Mouse (Mus musculus) forebrain, embryonic 16.5 days (tissue): ENCODE results near the gene Myo1c. TPM values are rescaled to one million over a fixed set of nuclear protein-coding genes. Genes with fewer than 3 reads are reported as not detected.
"Not testable (repeated sequence)": the region's sequence is repeated elsewhere in the genome, so short reads cannot be mapped to it uniquely, and the experiment has no call there.

Experiments used
- ATAC-seq: fragments of 200-750 bp; cut with Nextera tagmentation; 2 replicates; pipeline ENCODE4 v1.8.0; 2017; ENCODE audit warnings: mild to moderate bottlenecking, moderate library complexity
- H3K27ac ChIP-seq: fragments of 300-500 bp; sonication (generic); 2 replicates; pipeline ENCODE4 v1.5.1; 2014; ENCODE audit warnings: low read length, control low read depth
- H3K27me3 ChIP-seq: fragments of 300-500 bp; sonication (generic); replicated peaks from 2 replicates; pipeline ENCODE4 v1.6.1; 2014; ENCODE audit warnings: low read length; ENCODE audit not compliant: control insufficient read depth, insufficient read depth
- H3K36me3 ChIP-seq: fragments of 300-500 bp; sonication (generic); 2 replicates; pipeline ENCODE4 v1.6.1; 2014; ENCODE audit not compliant: control insufficient read depth, insufficient read depth
- H3K4me1 ChIP-seq: fragments of 300-500 bp; sonication (generic); replicated peaks from 2 replicates; pipeline ENCODE4 v1.6.1; 2014; ENCODE audit warnings: low read length; ENCODE audit not compliant: control insufficient read depth, insufficient read depth
- H3K4me2 ChIP-seq: fragments of 300-500 bp; sonication (generic); 2 replicates; pipeline ENCODE4 v1.6.1; 2014; ENCODE audit warnings: mild to moderate bottlenecking, low read length, control low read depth
- H3K4me3 ChIP-seq: fragments of 300-500 bp; sonication (generic); replicated peaks from 2 replicates; pipeline ENCODE4 v1.5.1; 2014; ENCODE audit warnings: mild to moderate bottlenecking, low read length, control low read depth
- H3K9ac ChIP-seq: fragments of 300-500 bp; sonication (generic); replicated peaks from 2 replicates; pipeline ENCODE4 v1.6.1; 2014; ENCODE audit warnings: low read depth, low read length, control low read depth
- H3K9me3 ChIP-seq: fragments of 300-500 bp; sonication (generic); 2 replicates; pipeline ENCODE4 v1.6.1; 2016; ENCODE audit warnings: low read length; ENCODE audit not compliant: control insufficient read depth
- WGBS: fragments of 180-500 bp; shearing (Covaris S2); extraction: QIAGEN DNeasy Blood & Tissue Kit; methylation state at CpG from one replicate; pipeline ENCODE4 v1.1.7; 2014; 5-methylcytosine and 5-hydroxymethylcytosine counted together
- polyA plus RNA-seq: library from polyadenylated mRNA; unstranded; fragments of >200 nt; fragmentation: Nextera tagmentation; extraction: Ambion mirVana; gene quantifications from 2 replicates; pipeline ENCODE4 v1.2.1, GENCODE M21; 2015

The Myo1c gene
- polyA plus RNA-seq, 1 experiment from 2014 or later, result 11.9 TPM

- ATAC-seq, result no peak
- Histone ChIP-seq H3K27ac (no peak overlapping the region), H3K4me1 (no peaks in the 10 kb centered on the region), H3K4me3 (no peak overlapping the region), H3K4me2 (no peak overlapping the region), H3K9ac (no peak overlapping the region), H3K27me3 (no peaks in the 10 kb centered on the region), H3K9me3 (no peaks in the 10 kb centered on the region), H3K36me3 (peaks cover 14% of the 10 kb centered on the region)
- WGBS, result 88% methylated on average over 1 of the region's 1 CpGs
Measured at GRCm38 (mm10) chr11:75689977-75690376, 39.7 kb downstream of the Myo1c start.

DNA sequence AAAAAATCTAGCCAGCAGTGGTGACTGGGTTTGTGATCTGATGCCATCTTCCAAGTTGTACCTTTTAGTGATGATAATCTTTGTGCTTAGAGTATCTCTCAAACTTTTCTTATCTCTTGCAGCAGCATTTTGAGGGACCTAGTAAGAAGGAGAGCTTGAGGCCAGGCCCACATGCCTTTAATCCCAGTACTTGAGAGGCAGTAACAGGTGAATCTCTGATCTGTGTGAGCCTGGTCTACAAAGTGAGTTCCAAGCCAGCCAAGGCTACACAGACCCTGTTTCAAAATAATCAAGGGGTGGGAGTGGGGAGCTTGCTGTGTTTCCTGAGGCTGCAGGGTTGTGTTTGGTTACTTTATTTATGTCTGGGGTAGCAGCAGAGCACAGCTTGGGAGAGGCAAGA is 40.7 kb downstream of the Myo1c start:
- H3K36me3 ChIP-seq, result peaks cover 14% of the 10 kb centered on the region
- no peak overlapping the region for H3K9ac ChIP-seq
- no peaks in the 10 kb centered on the region for H3K27me3 ChIP-seq
- no peak overlapping the region for H3K27ac ChIP-seq
- no peaks in the 10 kb centered on the region for H3K4me1 ChIP-seq
- no peak for ATAC-seq
- no peak overlapping the region for H3K4me3 ChIP-seq
- no peak overlapping the region for H3K4me2 ChIP-seq
- no peaks in the 10 kb centered on the region for H3K9me3 ChIP-seq

- H3K27me3 ChIP-seq, result no peaks in the 10 kb centered on the region
- H3K4me2 ChIP-seq, result no peak overlapping the region
- no peak overlapping the region for H3K9ac ChIP-seq
- no peaks in the 10 kb centered on the region for H3K9me3 ChIP-seq
- no peak for ATAC-seq
- WGBS, result 97% methylated on average over 5 of the region's 5 CpGs
- no peak overlapping the region for H3K27ac ChIP-seq
- no peaks in the 10 kb centered on the region for H3K4me1 ChIP-seq
- no peak overlapping the region for H3K4me3 ChIP-seq
- peaks cover 28% of the 10 kb centered on the region for H3K36me3 ChIP-seq
Measured at GRCm38 (mm10) chr11:75693570-75693969, 43.3 kb downstream of the Myo1c start.

GRCm38 (mm10) chr11:75697464-75697863 is 47.2 kb downstream of the Myo1c start:
- H3K36me3 ChIP-seq, result peaks cover 23% of the 10 kb centered on the region
- H3K27me3 ChIP-seq, H3K27ac ChIP-seq, H3K9ac ChIP-seq, H3K4me3 ChIP-seq, H3K4me1 ChIP-seq, H3K4me2 ChIP-seq, H3K9me3 ChIP-seq, ATAC-seq: not testable (repeated sequence)
- 96% methylated on average over 3 of the region's 3 CpGs for WGBS

DNA sequence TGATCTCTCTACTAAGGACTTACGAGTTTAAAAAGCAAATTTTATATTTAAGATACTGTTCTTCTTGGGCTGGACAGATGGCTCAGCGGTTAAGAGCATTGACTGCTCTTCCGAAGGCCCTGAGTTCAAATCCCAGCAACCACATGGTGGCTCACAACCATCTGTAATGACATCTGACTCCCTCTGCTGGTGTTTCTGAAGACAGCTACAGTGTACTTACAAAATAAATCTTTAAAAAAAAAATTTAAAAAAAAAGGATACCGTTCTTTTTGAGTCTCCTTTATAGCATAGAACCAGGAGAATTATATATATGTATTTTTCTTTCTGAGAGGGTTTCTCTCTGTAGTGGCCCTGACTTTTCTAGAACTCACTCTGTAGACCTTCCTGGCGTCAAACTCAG is 50.3 kb downstream of the Myo1c start:
- Histone ChIP-seq H3K4me1 (no peaks in the 10 kb centered on the region), H3K4me3 (no peak overlapping the region), H3K27ac (no peak overlapping the region), H3K9ac (no peak overlapping the region), H3K36me3 (peaks cover 16% of the 10 kb centered on the region; the same call in 1 of the 2 replicates), H3K4me2 (no peak overlapping the region), H3K9me3 (no peaks in the 10 kb centered on the region), H3K27me3 (no peaks in the 10 kb centered on the region)
- no peak for ATAC-seq
- 94% methylated on average over 5 of the region's 5 CpGs for WGBS

GRCm38 (mm10) chr11:75702761-75703160 is 52.5 kb downstream of the Myo1c start:
- H3K4me3 ChIP-seq, result no peak overlapping the region
- no peak for ATAC-seq
- H3K36me3 ChIP-seq, result peaks cover 12% of the 10 kb centered on the region; the same call in 1 of the 2 replicates
- H3K9ac ChIP-seq, result no peak overlapping the region
- no peaks in the 10 kb centered on the region for H3K27me3 ChIP-seq
- no peak overlapping the region for H3K4me2 ChIP-seq
- WGBS, result 95% methylated on average over 6 of the region's 6 CpGs
- H3K27ac ChIP-seq, result no peak overlapping the region
- no peaks in the 10 kb centered on the region for H3K4me1 ChIP-seq
- no peaks in the 10 kb centered on the region for H3K9me3 ChIP-seq

- Histone ChIP-seq H3K9me3 (no peaks in the 10 kb centered on the region), H3K4me3 (no peak overlapping the region), H3K4me2 (no peak overlapping the region), H3K36me3 (peaks cover 5% of the 10 kb centered on the region; the same call in 1 of the 2 replicates), H3K27me3 (no peaks in the 10 kb centered on the region), H3K4me1 (no peaks in the 10 kb centered on the region), H3K27ac (no peak overlapping the region), H3K9ac (no peak overlapping the region)
- ATAC-seq, result no peak
- WGBS, result 93% methylated on average over 2 of the region's 2 CpGs
Measured at GRCm38 (mm10) chr11:75703748-75704147, 53.4 kb downstream of the Myo1c start.

GRCm38 (mm10) chr11:75713949-75714348 is 63.6 kb downstream of the Myo1c start:
- Histone ChIP-seq H3K27me3 (no peaks in the 10 kb centered on the region), H3K4me3 (no peak overlapping the region), H3K4me2 (no peak overlapping the region), H3K36me3 (no peaks in the 10 kb centered on the region), H3K4me1 (no peaks in the 10 kb centered on the region), H3K9me3 (no peaks in the 10 kb centered on the region), H3K9ac (no peak overlapping the region), H3K27ac (no peak overlapping the region)
- 97% methylated on average over 1 of the region's 1 CpGs for WGBS
- ATAC-seq, result no peak

DNA sequence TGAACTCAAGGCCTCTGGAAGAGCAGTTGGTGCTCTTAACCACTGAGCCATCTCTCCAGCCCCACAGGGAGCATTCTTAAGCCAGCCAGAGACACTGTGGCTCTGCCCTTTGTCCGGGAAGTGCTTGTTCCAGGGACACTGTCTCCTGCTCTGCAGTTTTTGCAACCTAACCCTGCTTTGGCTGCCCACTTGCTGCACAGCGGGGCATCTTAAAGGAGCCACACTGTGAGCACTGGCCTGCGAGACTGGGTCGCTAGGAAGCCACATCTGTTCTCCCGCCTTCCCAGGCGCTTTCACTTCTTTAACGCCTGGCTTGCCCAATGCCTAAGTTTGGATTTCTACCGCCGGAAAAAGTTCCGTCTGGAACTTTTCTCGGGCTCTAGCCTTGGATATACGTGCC is 65.3 kb downstream of the Myo1c start:
- Histone ChIP-seq H3K4me1 (no peaks in the 10 kb centered on the region), H3K27me3 (no peaks in the 10 kb centered on the region), H3K4me3 (no peak overlapping the region), H3K36me3 (no peaks in the 10 kb centered on the region), H3K27ac (no peak overlapping the region), H3K9me3 (no peaks in the 10 kb centered on the region), H3K9ac (no peak overlapping the region), H3K4me2 (no peak overlapping the region)
- 20% methylated on average over 12 of the region's 12 CpGs for WGBS
- ATAC-seq, result no peak

- no peak for ATAC-seq
- no peak overlapping the region for H3K27ac ChIP-seq
- H3K4me1 ChIP-seq, result no peaks in the 10 kb centered on the region
- no peaks in the 10 kb centered on the region for H3K27me3 ChIP-seq
- WGBS, result 90% methylated on average over 8 of the region's 8 CpGs
- H3K9ac ChIP-seq, result no peak overlapping the region
- no peaks in the 10 kb centered on the region; the same call in 1 of the 2 replicates for H3K9me3 ChIP-seq
- no peak overlapping the region for H3K4me3 ChIP-seq
- no peak overlapping the region for H3K4me2 ChIP-seq
- no peaks in the 10 kb centered on the region for H3K36me3 ChIP-seq
Measured at GRCm38 (mm10) chr11:75716661-75717325, 66.5 kb downstream of the Myo1c start.
